Mouse (Mus musculus): ENCODE data around the gene Gpc5.

Gene Gpc5

DNA sequence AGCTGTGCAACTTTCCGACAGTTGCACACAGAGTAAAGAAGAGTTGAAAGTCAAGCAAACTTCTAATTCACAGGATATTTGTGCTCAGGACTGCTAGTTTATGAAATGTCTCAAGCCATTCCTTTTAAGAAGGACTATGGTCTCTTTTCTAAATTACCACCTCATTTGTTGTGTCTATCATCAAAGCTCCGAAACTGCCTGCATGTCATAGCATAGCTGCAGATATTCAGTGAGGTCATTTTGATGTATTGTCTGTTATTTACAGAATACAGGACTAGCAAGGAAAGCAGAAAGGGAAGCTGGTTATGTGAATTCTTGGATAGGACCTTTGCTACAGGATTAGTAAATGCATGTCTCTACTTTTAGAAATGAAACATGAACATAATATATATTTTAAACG lies 1246.4 kb downstream of the Gpc5 start:
- DNase-seq (ENCODE audit: low spot score): no peak

DNA sequence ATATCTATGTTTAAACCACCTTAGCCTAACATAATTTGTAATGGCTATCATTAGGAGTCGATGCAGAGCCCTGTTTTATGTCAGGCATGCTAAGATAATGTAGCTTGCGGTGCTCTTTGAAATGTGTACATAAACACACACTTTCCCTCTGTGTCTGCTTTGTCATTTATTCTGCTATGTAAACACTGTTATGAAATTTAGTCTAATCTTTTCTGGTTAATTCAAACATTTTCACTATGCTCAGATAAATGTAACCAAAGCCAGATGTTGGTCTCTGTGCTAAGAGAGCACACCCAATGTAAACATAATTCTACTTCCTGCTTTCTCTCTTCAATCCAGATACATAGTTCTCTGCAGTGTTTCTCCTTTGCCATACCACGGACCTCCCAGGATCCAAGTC lies 1256.5 kb downstream of the Gpc5 start:
- no peak for DNase-seq (ENCODE audit: low spot score)

- DNase-seq (ENCODE audit: low spot score): no peak
These were observed 1292.6 kb downstream of the Gpc5 start for GRCm38 (mm10) chr14:116384602-116385001.

- DNase-seq (ENCODE audit: low spot score): no peak
These were observed 1323.5 kb downstream of the Gpc5 start for GRCm38 (mm10) chr14:116415511-116415910.

DNA sequence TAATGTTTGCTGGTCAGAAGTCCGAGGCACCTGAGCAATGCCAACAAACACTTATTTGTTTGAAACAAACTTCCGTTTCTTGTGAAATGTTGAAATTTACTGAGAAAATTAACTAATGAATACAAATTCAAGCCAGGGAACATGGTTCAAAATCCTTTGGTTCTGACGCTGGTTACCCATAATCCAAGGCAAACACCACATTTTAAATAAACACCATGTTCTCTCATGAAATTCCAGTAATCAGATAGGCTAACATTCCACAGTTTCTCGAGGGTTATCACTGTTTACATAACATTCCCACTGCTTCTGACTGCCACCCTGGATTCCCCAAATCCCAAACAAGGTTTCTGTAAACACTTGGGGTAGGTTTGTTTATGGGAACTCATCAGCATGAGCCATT lies 1356.2 kb downstream of the Gpc5 start:
- DNase-seq (ENCODE audit: low spot score): no peak

DNA sequence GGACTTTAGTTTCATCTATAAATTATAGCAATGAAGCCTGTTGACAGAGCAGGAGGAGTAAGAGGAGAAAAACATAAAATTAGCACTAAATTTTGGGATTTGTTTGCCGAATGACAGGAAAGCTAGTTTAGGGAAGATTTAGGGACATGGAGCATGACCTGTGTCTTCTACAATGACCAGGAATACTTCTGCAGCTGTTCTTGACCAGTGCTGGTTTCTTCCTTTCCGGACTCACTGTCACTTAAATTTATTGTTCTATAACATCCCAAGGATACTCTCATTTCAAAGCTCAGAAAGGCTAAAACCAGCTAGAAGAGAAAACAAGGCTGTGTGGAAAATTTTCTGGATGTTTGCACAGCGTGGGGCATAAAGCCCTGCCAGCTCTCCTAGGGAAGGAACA lies 1361.3 kb downstream of the Gpc5 start:
- DNase-seq (ENCODE audit: low spot score): no peak

DNA sequence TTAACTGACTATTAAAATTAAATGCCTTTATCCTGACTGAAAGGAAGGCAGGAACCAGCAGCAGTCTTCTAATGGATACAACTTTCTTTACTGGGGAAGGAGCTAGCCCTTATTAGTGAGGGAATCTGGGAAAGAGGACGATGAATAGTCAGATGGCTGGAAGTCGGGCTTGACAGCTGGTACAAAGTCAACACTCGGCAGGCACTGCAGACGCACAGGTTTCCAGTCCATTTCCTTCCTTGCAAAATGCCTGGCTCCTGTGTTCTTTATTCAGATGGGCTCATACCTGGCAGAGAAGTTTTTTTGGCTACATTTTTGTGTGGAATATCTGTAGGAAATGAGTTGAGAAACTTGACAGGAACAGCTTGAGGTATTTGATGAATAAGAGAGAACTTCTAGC lies 1364.2 kb downstream of the Gpc5 start:
- no peak for DNase-seq (ENCODE audit: low spot score)

- no peak for DNase-seq (ENCODE audit: low spot score)
These were observed 1381.6 kb downstream of the Gpc5 start for GRCm38 (mm10) chr14:116473378-116474179.

- DNase-seq (ENCODE audit: low spot score): no peak
These were observed 1402.4 kb downstream of the Gpc5 start for GRCm38 (mm10) chr14:116494285-116494850.

- no peak for DNase-seq (ENCODE audit: low spot score)
These were observed 1446.2 kb downstream of the Gpc5 start for GRCm38 (mm10) chr14:116538216-116538615.

GRCm38 (mm10) chr14:116543746-116544145 lies 1451.7 kb downstream of the Gpc5 start:
- DNase-seq (ENCODE audit: low spot score): no peak

DNA sequence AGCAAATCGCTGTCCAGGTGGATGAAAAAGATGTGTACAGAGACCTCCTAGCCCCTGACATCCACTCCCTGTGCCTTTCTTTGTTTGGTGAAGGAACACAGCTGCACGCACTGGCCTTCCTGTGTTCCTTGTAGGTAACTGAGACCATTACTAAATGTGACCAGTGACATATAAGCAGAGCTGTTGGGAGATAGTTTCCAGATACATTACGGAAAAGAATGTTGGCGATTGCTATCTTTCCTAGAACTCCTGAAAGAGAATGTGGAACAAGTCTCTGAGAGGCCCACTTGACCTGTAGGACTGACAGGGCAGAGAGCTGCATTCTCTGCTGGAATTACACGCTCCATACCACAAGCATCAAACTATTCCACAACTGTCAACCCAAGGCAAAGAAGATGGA lies 1459.4 kb downstream of the Gpc5 start:
- DNase-seq (ENCODE audit: low spot score): no peak

GRCm38 (mm10) chr14:116553316-116553715 lies 1461.3 kb downstream of the Gpc5 start:
- DNase-seq (ENCODE audit: low spot score): no peak

- no peak for DNase-seq (ENCODE audit: low spot score)
These were observed 1466.3 kb downstream of the Gpc5 start for GRCm38 (mm10) chr14:116558141-116558800.

DNA sequence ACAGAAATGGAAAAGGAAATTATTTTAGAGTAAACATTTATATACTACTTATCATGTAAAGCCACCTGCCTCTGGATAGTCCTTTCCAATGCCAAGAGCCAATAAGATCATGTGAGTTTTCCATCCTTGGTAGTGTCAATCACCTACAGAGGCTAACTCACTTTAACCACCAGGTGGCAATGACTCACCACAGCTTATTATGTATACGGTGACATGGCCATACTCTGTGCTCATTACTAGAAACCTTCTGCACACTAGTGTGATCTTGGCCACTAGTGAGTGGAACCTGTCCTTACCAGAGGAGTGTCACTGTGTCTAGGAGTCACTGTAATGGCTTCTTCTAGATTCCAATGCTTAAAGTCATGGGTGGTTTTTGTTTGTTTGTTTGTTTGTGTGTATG lies 1468.0 kb downstream of the Gpc5 start:
- no peak for DNase-seq (ENCODE audit: low spot score)
